In the genomic region with DNA sequence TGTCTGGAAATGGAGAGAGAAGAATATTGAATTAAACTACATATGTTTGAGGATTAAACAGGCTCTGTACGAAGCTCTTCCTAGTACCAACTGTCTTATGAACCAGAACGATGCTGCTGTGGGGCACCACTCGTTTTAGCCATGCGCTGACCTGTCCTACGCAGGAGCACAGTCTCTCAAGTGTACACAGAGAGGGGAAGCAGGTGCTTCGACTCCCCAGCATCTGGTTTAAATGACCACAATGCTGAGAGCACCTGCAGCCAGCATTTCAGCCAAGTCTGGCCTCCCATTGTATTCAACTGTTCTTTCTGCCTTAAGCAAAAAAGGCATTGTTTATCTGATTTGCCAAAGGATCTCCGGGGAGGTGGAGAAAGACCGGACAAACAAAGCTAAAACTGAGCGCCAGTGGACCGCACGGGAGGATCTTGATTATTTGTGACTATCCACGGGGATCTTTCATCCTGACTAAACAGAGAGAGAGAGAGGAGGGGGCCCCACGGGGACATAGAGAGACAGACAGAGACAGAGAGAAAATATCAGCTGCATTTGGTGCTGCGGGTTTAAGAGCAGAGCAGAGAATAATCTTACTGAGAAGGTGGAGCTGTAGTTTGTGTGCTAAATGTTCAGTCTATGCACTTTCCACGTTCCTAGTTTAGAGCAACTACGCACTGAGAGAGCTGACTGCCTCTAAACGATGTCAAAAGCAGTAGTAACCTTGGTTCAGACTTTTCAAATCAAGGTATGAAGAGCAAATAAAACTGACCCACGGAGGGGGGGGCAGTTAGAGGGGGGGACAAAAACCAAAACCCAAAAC, we compare ENCODE assay signal across 8 mouse cellular contexts.
A peak's percentile ranks its signal among the peaks of the same experiment; 100 is the strongest.
DNase-seq lines count a peak whose midpoint lies in the region; ATAC-seq and TF ChIP-seq lines count a peak whose summit lies in the region.

No protein-coding gene starts in this region.

- TF ChIP-seq CTCF in left cerebral cortex, adult 2 months (IDR thresholded peaks at IDR 0.05) = no peak
- no peak for TF ChIP-seq CTCF in intestine, postnatal 0 days (IDR thresholded peaks at IDR 0.05; ENCODE audit: low read depth)
- TF ChIP-seq CTCF in stomach, postnatal 0 days (IDR thresholded peaks at IDR 0.05; ENCODE audit: low read depth) = no peak

- peak overlapping the region; percentile 70 for H3K4me2 ChIP-seq in intestine, postnatal 0 days (replicated peaks; ENCODE audit: low read depth)
- H3K4me2 ChIP-seq in stomach, postnatal 0 days (replicated peaks; ENCODE audit: low read depth) = peak overlapping the region; percentile 69

- no peak for DNase-seq in left cerebral cortex, adult 2 months (ENCODE audit: extremely low spot score in 1 of 2, low spot score in 2 of 2)
- DNase-seq in left cerebral cortex, adult 8-10 months (ENCODE audit: low spot score in 2 of 2) = no peak
- peak; percentile 28 for DNase-seq in lung, postnatal 36 days
- DNase-seq in stomach, postnatal 0 days (ENCODE audit: low spot score) = peak; percentile 18
- no peak for DNase-seq in left cerebral cortex, adult 9 months (ENCODE audit: low spot score in 2 of 2)

- H3K9me3 ChIP-seq in erythroblast, embryonic 14.5 days (ENCODE audit: control insufficient read depth, low read length) = no peaks in the 10 kb centered on the region
- H3K9me3 ChIP-seq in intestine, postnatal 0 days (ENCODE audit: control insufficient read depth) = no peaks in the 10 kb centered on the region
- no peaks in the 10 kb centered on the region for H3K9me3 ChIP-seq in stomach, postnatal 0 days (ENCODE audit: control insufficient read depth, low read length)

- peak overlapping the region; percentile 24; the same call in 1 of the 2 replicates for H3K27ac ChIP-seq in left cerebral cortex, adult 2 months
- peak overlapping the region; percentile 85 for H3K27ac ChIP-seq in intestine, postnatal 0 days (ENCODE audit: low read depth, low read length)
- peak overlapping the region; percentile 53 for H3K27ac ChIP-seq in stomach, postnatal 0 days (replicated peaks)

- H3K9ac ChIP-seq in intestine, postnatal 0 days (ENCODE audit: low read depth, low read length) = peak overlapping the region; percentile 43; the same call in 1 of the 2 replicates
- peak overlapping the region; percentile 53 for H3K9ac ChIP-seq in stomach, postnatal 0 days (ENCODE audit: low read length)

- no peaks in the 10 kb centered on the region for H3K27me3 ChIP-seq in erythroblast, embryonic 14.5 days (ENCODE audit: control insufficient read depth)
- H3K27me3 ChIP-seq in intestine, postnatal 0 days (replicated peaks; ENCODE audit: control insufficient read depth, insufficient read depth, low read length) = no peaks in the 10 kb centered on the region
- no peaks in the 10 kb centered on the region for H3K27me3 ChIP-seq in stomach, postnatal 0 days (ENCODE audit: control insufficient read depth, insufficient read depth, low read length)

- no peak for TF ChIP-seq EP300 in stomach, postnatal 0 days (optimal IDR thresholded peaks at IDR 0.05)

- H3K36me3 ChIP-seq in erythroblast, embryonic 14.5 days (ENCODE audit: control insufficient read depth) = no peaks in the 10 kb centered on the region
- H3K36me3 ChIP-seq in intestine, postnatal 0 days (ENCODE audit: control insufficient read depth, insufficient read depth) = no peaks in the 10 kb centered on the region
- H3K36me3 ChIP-seq in stomach, postnatal 0 days (ENCODE audit: control insufficient read depth, insufficient read depth, low read length) = no peaks in the 10 kb centered on the region

- WGBS in intestine, postnatal 0 days = 6% methylated on average over 18 of the region's 18 CpGs
- 17% methylated on average over 18 of the region's 18 CpGs for WGBS in stomach, postnatal 0 days

- H3K4me3 ChIP-seq in left cerebral cortex, adult 2 months = peak overlapping the region; percentile 20
- peak overlapping the region; percentile 58 for H3K4me3 ChIP-seq in erythroblast, embryonic 14.5 days (replicated peaks)
- peak overlapping the region; percentile 32 for H3K4me3 ChIP-seq in intestine, postnatal 0 days (ENCODE audit: low read depth, low read length)
- H3K4me3 ChIP-seq in stomach, postnatal 0 days (ENCODE audit: low read depth, low read length) = peak overlapping the region; percentile 41

- peaks cover 37% of the 10 kb centered on the region for H3K4me1 ChIP-seq in erythroblast, embryonic 14.5 days (ENCODE audit: control insufficient read depth)
- peaks cover 4% of the 10 kb centered on the region; the same call in 1 of the 2 replicates for H3K4me1 ChIP-seq in intestine, postnatal 0 days (replicated peaks; ENCODE audit: control insufficient read depth, insufficient read depth, low read length)
- H3K4me1 ChIP-seq in stomach, postnatal 0 days (replicated peaks; ENCODE audit: control insufficient read depth, insufficient read depth) = peaks cover 6% of the 10 kb centered on the region; the same call in 1 of the 2 replicates

- 0 out of 2 replicates have a peak, but pooled peaks have one; percentile 22 for ATAC-seq in intestine, postnatal 0 days
- peak; percentile 60 for ATAC-seq in stomach, postnatal 0 days (ENCODE audit: low FRiP score, low TSS enrichment)
- no peak for ATAC-seq in granulocyte monocyte progenitor cell, adult 5-6 weeks (replicated peaks; ENCODE audit: poor library complexity, severe bottlenecking)

- intact Hi-C loops in left cerebral cortex, adult 2 months (cut with DNase I) = loop anchor here (1.0 to 5.0 kb wide), 4 partner anchors 473 to 707 kb away; partner anchors contain the start of gene Prdm1

Comparison
In these comparisons a context has a peak if more than half of its experiments do, and no peak if none do; other contexts are left out.
1. DNase-seq: peak in lung, postnatal 36 days (single experiment) and stomach, postnatal 0 days (single experiment); none in left cerebral cortex, adult 2 months (0 of 2), left cerebral cortex, adult 8-10 months (0 of 2) and left cerebral cortex, adult 9 months (0 of 2).
2. H3K27ac ChIP-seq: peak in every context shown above with its lines; median percentile 85 in intestine, postnatal 0 days; 53 in stomach, postnatal 0 days; 24 in left cerebral cortex, adult 2 months.
3. Peak in every context shown above with its lines, with median percentiles within 50 percentile points of each other: H3K4me3 ChIP-seq.